Mouse (Mus musculus) testis, adult 2 months (tissue): ENCODE measurements around the gene Sort1. TPM values are rescaled to one million over a fixed set of nuclear protein-coding genes. Genes with fewer than 3 reads are reported as not detected.

Source experiments
- H3K27ac ChIP-seq: fragments of 200-500 bp; 2 replicates; pipeline ENCODE4 v1.5.1; 2012; ENCODE audit warnings: low read depth, low read length; ENCODE audit not compliant: control insufficient read depth, insufficient read depth
- H3K27me3 ChIP-seq: fragments of 200-500 bp; 2 replicates; pipeline ENCODE4 v1.6.1; 2012; ENCODE audit warnings: mild to moderate bottlenecking, low read length, moderate library complexity; ENCODE audit not compliant: control insufficient read depth, insufficient read depth
- H3K36me3 ChIP-seq: fragments of 200-500 bp; 2 replicates; pipeline ENCODE4 v1.6.1; 2012; ENCODE audit warnings: mild to moderate bottlenecking, low read length; ENCODE audit not compliant: control insufficient read depth, insufficient read depth
- H3K4me1 ChIP-seq: fragments of 200-500 bp; 2 replicates; pipeline ENCODE4 v1.6.1; 2012; ENCODE audit warnings: low read length; ENCODE audit not compliant: control insufficient read depth, insufficient read depth
- H3K4me3 ChIP-seq: fragments of 200-500 bp; 2 replicates; pipeline ENCODE4 v1.5.1; 2012; ENCODE audit warnings: low read depth, mild to moderate bottlenecking, low read length, moderate library complexity, mixed read lengths; ENCODE audit not compliant: control insufficient read depth
- CTCF ChIP-seq: fragments of 200-500 bp; IDR thresholded peaks from 2 replicates; pipeline ENCODE4 v1.5.1; 2012; ENCODE audit warnings: low read depth, mild to moderate bottlenecking, inconsistent platforms, low read length, moderate library complexity; ENCODE audit not compliant: control insufficient read depth, insufficient read depth, insufficient replicate concordance
- POLR2A ChIP-seq: fragments of 200-500 bp; IDR thresholded peaks from 2 replicates; pipeline ENCODE4 v1.6.1; 2012; ENCODE audit warnings: low read depth, mild to moderate bottlenecking, inconsistent platforms, low read length, moderate library complexity; ENCODE audit not compliant: control insufficient read depth
- polyA plus RNA-seq: library from polyadenylated mRNA; depleted of rRNA; stranded (reverse); fragments of >200 nt; gene quantifications from 2 replicates; pipeline ENCODE4 v1.2.3, GENCODE M21; 2012

The Sort1 gene
- polyA plus RNA-seq, 1 experiment, result 51.4 TPM

- H3K4me1 ChIP-seq, result no peaks in the 10 kb centered on the region
- no peak overlapping the region for H3K27ac ChIP-seq
- H3K4me3 ChIP-seq, result no peak overlapping the region
- no peaks in the 10 kb centered on the region for H3K36me3 ChIP-seq
- TF ChIP-seq POLR2A (no peak), CTCF (no peak)
- H3K27me3 ChIP-seq, result no peaks in the 10 kb centered on the region
Measured at GRCm38 (mm10) chr3:108321671-108322070, 37.8 kb downstream of the Sort1 start.

- Histone ChIP-seq H3K4me1 (no peaks in the 10 kb centered on the region), H3K27ac (no peak overlapping the region), H3K4me3 (no peak overlapping the region), H3K27me3 (no peaks in the 10 kb centered on the region), H3K36me3 (no peaks in the 10 kb centered on the region)
- TF ChIP-seq CTCF, result no peak
- TF ChIP-seq POLR2A, result no peak
Measured at GRCm38 (mm10) chr3:108322136-108322535, 38.3 kb downstream of the Sort1 start.

GRCm38 (mm10) chr3:108322962-108323361, 39.1 kb downstream of the Sort1 start:
- H3K4me3 ChIP-seq, result no peak overlapping the region
- H3K36me3 ChIP-seq, result no peaks in the 10 kb centered on the region
- H3K27me3 ChIP-seq, result no peaks in the 10 kb centered on the region
- TF ChIP-seq POLR2A (no peak), CTCF (no peak)
- H3K27ac ChIP-seq, result no peak overlapping the region
- no peaks in the 10 kb centered on the region for H3K4me1 ChIP-seq

GRCm38 (mm10) chr3:108324837-108325236, 41.0 kb downstream of the Sort1 start:
- no peaks in the 10 kb centered on the region for H3K27me3 ChIP-seq
- TF ChIP-seq CTCF (no peak), POLR2A (no peak)
- H3K36me3 ChIP-seq, result no peaks in the 10 kb centered on the region
- peaks cover 2% of the 10 kb centered on the region; the same call in 1 of the 2 replicates for H3K4me1 ChIP-seq
- H3K27ac ChIP-seq, result no peak overlapping the region
- no peak overlapping the region for H3K4me3 ChIP-seq

- Histone ChIP-seq H3K4me3 (no peak overlapping the region), H3K27ac (no peak overlapping the region), H3K27me3 (no peaks in the 10 kb centered on the region), H3K4me1 (peaks cover 2% of the 10 kb centered on the region; the same call in 1 of the 2 replicates), H3K36me3 (no peaks in the 10 kb centered on the region)
- TF ChIP-seq CTCF, result no peak
- TF ChIP-seq POLR2A, result no peak
Measured at GRCm38 (mm10) chr3:108325521-108325920, 41.6 kb downstream of the Sort1 start.

GRCm38 (mm10) chr3:108327275-108327674, 43.4 kb downstream of the Sort1 start:
- Histone ChIP-seq H3K4me3 (no peak overlapping the region), H3K36me3 (no peaks in the 10 kb centered on the region), H3K27me3 (no peaks in the 10 kb centered on the region), H3K4me1 (peaks cover 2% of the 10 kb centered on the region; the same call in 1 of the 2 replicates), H3K27ac (no peak overlapping the region)
- no peak for TF ChIP-seq CTCF
- TF ChIP-seq POLR2A, result no peak

- Histone ChIP-seq H3K27ac (no peak overlapping the region), H3K36me3 (no peaks in the 10 kb centered on the region), H3K27me3 (no peaks in the 10 kb centered on the region), H3K4me3 (no peak overlapping the region), H3K4me1 (peaks cover 2% of the 10 kb centered on the region; the same call in 1 of the 2 replicates)
- TF ChIP-seq CTCF (no peak), POLR2A (no peak)
Measured at GRCm38 (mm10) chr3:108327916-108328315, 44.0 kb downstream of the Sort1 start.

GRCm38 (mm10) chr3:108328441-108328841, 44.6 kb downstream of the Sort1 start:
- Histone ChIP-seq H3K27ac (no peak overlapping the region), H3K36me3 (no peaks in the 10 kb centered on the region), H3K4me3 (no peak overlapping the region), H3K27me3 (no peaks in the 10 kb centered on the region), H3K4me1 (peaks cover 2% of the 10 kb centered on the region; the same call in 1 of the 2 replicates)
- no peak for TF ChIP-seq POLR2A
- TF ChIP-seq CTCF, result no peak
